Mouse (Mus musculus) midbrain, embryonic 15.5 days (tissue): Measurements from ENCODE around the gene Baiap3. TPM values are rescaled to one million over a fixed set of nuclear protein-coding genes. Genes with fewer than 3 reads are reported as not detected.
A peak's percentile ranks its signal among the peaks of the same experiment; 100 is the strongest.

ENCODE experiments used
- ATAC-seq: fragments of 200-750 bp; cut with Nextera tagmentation; replicated peaks from 2 replicates; pipeline ENCODE4 v1.8.0; 2017; ENCODE audit warnings: moderate TSS enrichment
- H3K27ac ChIP-seq: fragments of 300-500 bp; sonication (generic); 2 replicates; pipeline ENCODE4 v1.5.1; 2015; ENCODE audit warnings: mild to moderate bottlenecking, inconsistent platforms
- H3K27me3 ChIP-seq: fragments of 300-500 bp; sonication (generic); replicated peaks from 2 replicates; pipeline ENCODE4 v1.6.1; 2015; ENCODE audit warnings: inconsistent platforms
- H3K36me3 ChIP-seq: fragments of 300-500 bp; sonication (generic); replicated peaks from 2 replicates; pipeline ENCODE4 v1.6.1; 2015; ENCODE audit warnings: inconsistent platforms
- H3K4me1 ChIP-seq: fragments of 300-500 bp; sonication (generic); 2 replicates; pipeline ENCODE4 v1.6.1; 2015; ENCODE audit warnings: inconsistent platforms
- H3K4me2 ChIP-seq: fragments of 300-500 bp; sonication (generic); 2 replicates; pipeline ENCODE4 v1.6.1; 2015; ENCODE audit warnings: inconsistent platforms, mild to moderate bottlenecking, moderate library complexity
- H3K4me3 ChIP-seq: fragments of 300-500 bp; sonication (generic); 2 replicates; pipeline ENCODE4 v1.5.1; 2015; ENCODE audit warnings: mild to moderate bottlenecking, inconsistent platforms
- H3K9ac ChIP-seq: fragments of 300-500 bp; sonication (generic); 2 replicates; pipeline ENCODE4 v1.6.1; 2015; ENCODE audit warnings: mild to moderate bottlenecking, inconsistent platforms
- H3K9me3 ChIP-seq: fragments of 300-500 bp; sonication (generic); 2 replicates; pipeline ENCODE4 v1.6.1; 2016; ENCODE audit warnings: inconsistent platforms
- WGBS: fragments of 180-500 bp; shearing (Covaris S2); methylation state at CpG from one replicate; pipeline ENCODE4 v1.1.7; 2015; ENCODE audit warnings: mixed read lengths; 5-methylcytosine and 5-hydroxymethylcytosine counted together
- polyA plus RNA-seq: library from polyadenylated mRNA; unstranded; fragments of >200 nt; fragmentation: Nextera tagmentation; extraction: Ambion mirVana; gene quantifications from 2 replicates; pipeline ENCODE4 v1.2.1, GENCODE M21; 2015

Gene Baiap3
- 26.8 and 30.3 TPM in 2 replicates for polyA plus RNA-seq

DNA sequence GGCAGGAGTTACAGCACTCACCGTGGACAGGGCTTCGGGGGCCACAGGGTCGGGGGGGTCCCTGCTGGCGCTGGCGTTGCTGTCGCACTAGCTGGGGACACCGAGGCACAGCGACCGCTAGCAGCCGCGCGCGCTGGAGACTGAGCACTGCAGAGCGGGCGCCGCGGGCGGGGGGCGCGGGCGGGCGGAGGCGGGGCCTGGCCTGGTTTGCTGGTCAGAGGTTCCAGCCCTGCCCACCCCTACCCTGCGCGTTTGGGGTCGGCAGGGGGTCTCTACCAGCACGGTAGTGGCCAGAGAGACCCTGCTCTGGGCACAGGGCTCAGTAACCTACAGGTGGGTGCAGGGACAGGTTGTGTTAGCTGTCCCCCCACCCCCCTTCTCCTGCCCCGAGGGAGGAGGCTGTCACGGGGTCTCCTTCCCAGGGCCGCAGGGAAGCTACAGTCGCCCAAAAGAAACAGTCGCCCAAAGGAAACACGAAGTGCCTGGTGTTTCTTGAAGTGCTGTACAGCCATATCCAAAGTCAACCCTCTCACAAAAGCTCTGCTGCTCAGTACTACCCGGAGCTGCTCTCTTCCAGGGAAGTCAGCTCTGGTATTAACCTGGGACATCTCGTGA lies at the start of gene Baiap3:
TSS of gene Baiap3 (minus strand) at position 225 of the 615 bp plus-strand sequence.
- Histone ChIP-seq H3K27ac (no peak within 1 kb of the TSS), H3K4me3 (peak within 1 kb of the TSS; percentile 27), H3K9ac (peak within 1 kb of the TSS; percentile 14), H3K4me2 (peak within 1 kb of the TSS; percentile 54), H3K36me3 (peaks cover 4% of the 10 kb centered on the region; the same call in 1 of the 2 replicates), H3K9me3 (no peaks in the 10 kb centered on the region), H3K27me3 (peaks cover 11% of the 10 kb centered on the region; the same call in 1 of the 2 replicates), H3K4me1 (peaks cover 57% of the 10 kb centered on the region)
- 3% methylated on average over 35 of the region's 35 CpGs for WGBS
- ATAC-seq: no peak

DNA sequence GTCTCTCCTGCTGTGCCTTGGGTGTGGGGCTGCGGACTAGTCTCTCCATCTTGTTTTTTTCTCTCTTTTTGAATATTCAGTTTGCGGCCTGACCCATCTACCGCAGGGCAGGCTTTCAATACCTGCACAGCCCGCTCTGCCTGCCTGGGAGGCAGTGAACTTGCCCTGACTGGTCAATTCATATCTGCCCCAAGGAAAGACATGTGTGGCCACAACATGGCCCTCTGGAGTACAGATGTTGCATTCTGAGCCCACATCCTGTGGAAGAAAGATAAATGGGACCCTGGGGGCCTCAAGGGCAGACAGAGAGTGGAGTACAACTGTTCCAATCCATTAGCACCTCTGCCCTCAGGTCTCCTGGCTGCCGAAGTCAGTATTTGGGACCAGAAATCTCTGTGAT lies 41.9 kb upstream of the Baiap3 start, which contains the start of gene Prss34:
TSS of gene Prss34 (plus strand) at position 301 of the 400 bp plus-strand sequence.
- H3K4me2 ChIP-seq: no peak within 1 kb of the TSS
- no peak within 1 kb of the TSS for H3K27ac ChIP-seq
- ATAC-seq: no peak
- H3K27me3 ChIP-seq: no peaks in the 10 kb centered on the region
- no peaks in the 10 kb centered on the region for H3K4me1 ChIP-seq
- H3K4me3 ChIP-seq: no peak within 1 kb of the TSS
- H3K9ac ChIP-seq: no peak within 1 kb of the TSS
- H3K9me3 ChIP-seq: no peaks in the 10 kb centered on the region
- 95% methylated on average over 5 of the region's 5 CpGs for WGBS
- no peaks in the 10 kb centered on the region for H3K36me3 ChIP-seq

DNA sequence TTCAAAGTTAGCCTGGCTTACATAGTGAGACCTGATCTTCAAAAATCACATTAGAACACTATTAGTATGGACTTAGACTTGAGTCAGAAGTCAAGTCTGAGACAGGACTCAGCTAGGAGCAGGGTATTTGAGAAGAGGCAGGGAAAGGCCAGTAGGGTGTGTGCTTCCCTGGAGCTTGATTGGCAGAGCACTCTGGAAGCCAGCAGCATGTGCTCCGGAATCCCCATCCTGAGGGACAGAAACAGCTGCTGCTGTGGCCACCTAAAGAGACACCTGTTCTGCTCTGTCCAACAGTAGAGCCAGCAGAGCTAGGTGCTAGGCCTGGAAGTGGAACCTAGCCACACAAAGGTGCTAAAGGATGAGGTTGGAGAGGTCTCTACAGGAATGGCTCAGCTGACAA lies 37.9 kb upstream of the Baiap3 start:
- no peak overlapping the region for H3K9ac ChIP-seq

DNA sequence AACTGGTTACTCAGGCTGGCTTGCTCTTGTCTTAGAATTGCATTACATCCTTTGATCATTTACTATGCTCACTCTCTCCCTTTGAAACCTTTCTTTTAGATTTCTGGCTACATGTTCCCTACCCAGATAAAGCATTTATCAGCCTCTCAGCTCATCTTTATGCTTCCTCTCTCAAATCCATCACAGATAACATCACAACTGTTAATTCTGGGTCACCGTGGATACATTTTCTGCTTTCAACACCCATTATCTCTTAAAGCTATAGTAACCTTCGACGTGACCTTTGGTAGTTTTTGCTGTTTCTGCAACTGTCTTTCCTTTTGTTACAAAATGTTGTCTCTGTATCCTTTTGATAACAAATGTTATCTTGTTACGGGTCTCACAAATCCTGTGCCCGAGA lies 37.3 kb upstream of the Baiap3 start:
- H3K4me3 ChIP-seq: no peak overlapping the region
- no peak overlapping the region for H3K27ac ChIP-seq
- no peak overlapping the region for H3K4me2 ChIP-seq
- H3K36me3 ChIP-seq: no peaks in the 10 kb centered on the region
- H3K9ac ChIP-seq: no peak overlapping the region
- H3K9me3 ChIP-seq: no peaks in the 10 kb centered on the region
- no peaks in the 10 kb centered on the region for H3K27me3 ChIP-seq
- no peak for ATAC-seq
- 84% methylated on average over 5 of the region's 5 CpGs for WGBS
- H3K4me1 ChIP-seq: no peaks in the 10 kb centered on the region

More for the DNA sequence above, 37.9 kb upstream of the Baiap3 start:
- Histone ChIP-seq H3K4me3 (no peak overlapping the region), H3K4me1 (no peaks in the 10 kb centered on the region), H3K27ac (no peak overlapping the region), H3K9me3 (no peaks in the 10 kb centered on the region), H3K4me2 (no peak overlapping the region), H3K27me3 (no peaks in the 10 kb centered on the region), H3K36me3 (no peaks in the 10 kb centered on the region)
- WGBS: 54% methylated on average over 1 of the region's 1 CpGs
- ATAC-seq: no peak

DNA sequence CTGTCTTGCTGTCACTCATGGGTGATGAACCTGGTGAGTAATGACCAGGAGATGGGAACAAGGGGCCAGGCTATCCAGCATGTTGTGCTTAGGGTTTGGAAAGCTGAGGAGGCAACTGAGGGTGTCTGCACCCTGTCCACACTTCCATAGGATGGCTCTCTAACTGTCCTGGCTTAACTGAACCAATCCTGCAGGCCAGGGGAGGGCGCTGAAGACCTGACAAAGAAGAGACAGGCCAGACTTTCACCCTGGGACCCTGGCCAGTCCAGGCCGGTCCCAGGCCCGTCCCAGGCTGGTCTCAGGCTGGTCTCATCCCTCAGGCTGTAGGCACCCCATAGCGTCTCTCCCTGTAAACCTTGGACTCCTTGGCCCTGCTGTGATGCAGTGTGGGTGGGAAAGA lies 34.2 kb upstream of the Baiap3 start:
- Histone ChIP-seq H3K4me3 (no peak overlapping the region), H3K27me3 (no peaks in the 10 kb centered on the region), H3K9me3 (no peaks in the 10 kb centered on the region), H3K9ac (no peak overlapping the region), H3K36me3 (no peaks in the 10 kb centered on the region), H3K4me2 (no peak overlapping the region), H3K27ac (no peak overlapping the region), H3K4me1 (no peaks in the 10 kb centered on the region)
- WGBS: 34% methylated on average over 4 of the region's 4 CpGs
- ATAC-seq: no peak

DNA sequence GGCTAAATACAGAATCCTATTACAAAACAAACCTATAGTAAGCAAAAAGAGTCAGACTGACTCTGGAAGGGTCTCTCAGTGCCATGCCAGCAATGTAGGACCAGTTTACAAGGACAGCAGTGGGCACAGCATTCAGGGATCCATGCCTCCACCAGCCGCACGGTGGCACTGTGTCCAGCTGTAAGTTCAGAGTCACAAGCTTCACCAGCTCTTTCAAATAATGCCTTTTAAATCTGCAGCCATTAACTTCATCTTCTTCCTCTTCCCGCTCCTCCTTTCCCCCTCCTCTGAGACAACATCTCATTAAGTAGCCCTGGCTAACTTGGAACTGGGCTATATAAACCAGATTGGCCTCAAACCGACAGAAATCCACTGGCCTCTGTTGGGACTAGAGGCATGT lies 32.7 kb upstream of the Baiap3 start:
- ATAC-seq: no peak
- Histone ChIP-seq H3K27me3 (no peaks in the 10 kb centered on the region), H3K4me3 (no peak overlapping the region), H3K36me3 (no peaks in the 10 kb centered on the region), H3K9ac (no peak overlapping the region), H3K4me2 (no peak overlapping the region), H3K27ac (no peak overlapping the region), H3K4me1 (no peaks in the 10 kb centered on the region), H3K9me3 (no peaks in the 10 kb centered on the region)
- WGBS: 21% methylated on average over 4 of the region's 4 CpGs

DNA sequence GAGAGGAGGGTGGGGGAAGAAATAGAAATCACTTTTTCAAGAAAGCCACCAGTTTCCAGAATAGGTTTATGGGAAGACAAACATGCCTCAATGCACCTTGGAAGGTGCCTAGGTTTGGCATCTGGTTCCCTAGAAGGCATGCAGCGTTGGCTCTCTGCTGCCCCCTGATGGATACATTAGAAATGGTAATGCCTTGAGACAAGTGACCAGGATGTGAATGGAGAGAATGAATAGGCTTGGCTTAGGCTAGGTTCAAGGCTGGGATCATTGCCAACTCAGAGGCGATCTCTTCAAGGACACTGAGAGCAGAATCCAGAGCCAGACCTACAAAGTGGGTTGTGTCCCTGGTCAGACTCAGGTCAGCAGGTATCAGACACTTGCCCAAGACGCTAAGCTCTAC lies 28.9 kb upstream of the Baiap3 start:
- 16% methylated on average over 3 of the region's 3 CpGs for WGBS
- no peak for ATAC-seq

DNA sequence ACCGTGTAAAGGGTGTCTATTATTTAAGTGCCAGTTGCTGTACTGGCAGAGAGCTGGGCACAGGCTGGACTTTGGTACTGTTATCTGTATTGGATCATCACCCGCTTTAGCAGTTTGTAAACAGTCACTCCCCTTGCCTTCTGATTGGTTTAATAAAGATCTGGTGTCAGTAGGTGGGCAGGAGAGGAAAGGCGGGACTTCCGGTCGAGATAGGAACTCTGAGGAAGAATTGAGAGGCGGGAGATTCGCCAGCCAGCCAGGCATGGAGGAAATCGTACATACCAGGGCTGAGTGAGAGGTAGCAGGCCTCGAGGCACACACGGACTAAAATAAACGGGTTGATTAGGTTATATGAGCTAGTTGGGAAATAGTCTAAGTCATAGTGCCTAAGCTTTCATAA lies 26.0 kb upstream of the Baiap3 start:
- ATAC-seq: no peak
- Histone ChIP-seq H3K9ac (no peak overlapping the region), H3K27me3 (no peaks in the 10 kb centered on the region), H3K4me1 (no peaks in the 10 kb centered on the region), H3K9me3 (no peaks in the 10 kb centered on the region), H3K4me3 (no peak overlapping the region), H3K4me2 (no peak overlapping the region), H3K36me3 (no peaks in the 10 kb centered on the region), H3K27ac (no peak overlapping the region)
- 55% methylated on average over 11 of the region's 11 CpGs for WGBS

More for the DNA sequence above, 28.9 kb upstream of the Baiap3 start:
- H3K4me1 ChIP-seq: no peaks in the 10 kb centered on the region
- no peak overlapping the region for H3K9ac ChIP-seq
- no peak overlapping the region for H3K4me3 ChIP-seq
- H3K36me3 ChIP-seq: no peaks in the 10 kb centered on the region
- H3K27me3 ChIP-seq: no peaks in the 10 kb centered on the region
- no peak overlapping the region for H3K27ac ChIP-seq
- H3K4me2 ChIP-seq: no peak overlapping the region
- no peaks in the 10 kb centered on the region for H3K9me3 ChIP-seq

DNA sequence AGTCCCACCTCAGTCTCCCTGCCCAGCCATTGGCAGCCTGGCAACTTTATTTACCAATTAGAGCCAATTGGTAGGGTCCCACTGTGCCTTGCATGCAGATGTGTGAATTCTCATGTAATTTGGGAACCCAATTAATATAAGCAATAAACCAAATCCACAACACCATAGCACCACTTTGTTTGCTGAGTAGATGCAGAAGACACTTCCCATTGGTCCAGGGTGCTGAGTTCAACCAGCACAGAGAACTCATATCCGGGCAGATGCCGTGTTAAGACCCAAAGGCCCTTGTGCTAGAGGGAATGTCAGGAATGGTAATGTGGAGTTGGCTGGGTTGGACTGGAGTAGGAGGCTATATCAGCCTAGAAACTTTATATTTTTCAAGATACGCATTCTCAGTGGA lies 19.7 kb upstream of the Baiap3 start:
- WGBS: 94% methylated on average over 3 of the region's 3 CpGs
- H3K9me3 ChIP-seq: no peaks in the 10 kb centered on the region
- H3K4me3 ChIP-seq: no peak overlapping the region
- H3K27me3 ChIP-seq: no peaks in the 10 kb centered on the region
- H3K36me3 ChIP-seq: no peaks in the 10 kb centered on the region
- H3K4me2 ChIP-seq: no peak overlapping the region
- no peak for ATAC-seq
- peaks cover 21% of the 10 kb centered on the region for H3K4me1 ChIP-seq
- no peak overlapping the region for H3K27ac ChIP-seq
- no peak overlapping the region for H3K9ac ChIP-seq

DNA sequence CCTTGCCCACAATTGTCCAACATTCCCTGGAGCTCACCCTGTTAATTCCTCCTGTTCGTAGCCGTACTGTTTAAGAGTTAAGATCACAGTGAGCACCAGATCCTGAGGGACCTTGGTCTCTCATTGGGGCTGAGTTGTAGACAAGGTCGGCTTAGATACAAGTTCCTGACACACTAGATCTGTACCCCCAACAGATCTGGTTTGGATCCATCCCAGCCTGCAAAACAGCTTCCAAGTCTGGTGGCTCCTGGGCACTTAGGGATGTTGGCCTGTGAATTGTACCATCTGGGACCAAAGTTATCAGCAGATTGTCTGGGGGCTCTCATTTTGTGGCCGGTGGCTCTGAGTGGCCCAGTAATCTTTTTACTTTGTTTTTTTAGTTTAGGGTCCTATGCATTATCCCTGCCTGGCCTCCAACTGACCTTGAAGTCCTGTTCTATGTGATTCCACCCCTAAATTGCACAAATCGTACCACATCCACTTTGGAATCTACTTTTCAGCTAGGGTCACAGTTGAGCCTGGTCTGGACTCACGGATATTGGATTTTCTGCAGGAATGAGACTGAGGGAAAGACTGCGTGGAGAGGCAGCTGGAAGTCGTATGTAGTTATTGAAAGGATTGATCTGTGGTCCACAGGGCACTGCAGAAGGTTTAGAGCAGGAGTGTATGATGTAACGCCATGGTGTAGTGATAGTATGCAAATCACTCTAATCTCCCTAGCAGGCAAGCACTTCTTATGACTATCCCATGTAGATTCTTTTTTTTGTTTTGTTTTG lies 18.6 kb upstream of the Baiap3 start, which contains the start of gene Ube2i:
TSS of gene Ube2i (minus strand) at position 52 of the 776 bp plus-strand sequence.
- Histone ChIP-seq H3K27me3 (no peaks in the 10 kb centered on the region), H3K4me3 (peak within 1 kb of the TSS; percentile 97), H3K36me3 (no peaks in the 10 kb centered on the region), H3K27ac (peak within 1 kb of the TSS; percentile 98), H3K9me3 (no peaks in the 10 kb centered on the region), H3K4me2 (peak within 1 kb of the TSS; percentile 79), H3K4me1 (peaks cover 32% of the 10 kb centered on the region), H3K9ac (peak within 1 kb of the TSS; percentile 97)
- whole genome bisulfite sequencing: 78% methylated on average over 9 of the region's 9 CpGs
- ATAC-seq: no peak

DNA sequence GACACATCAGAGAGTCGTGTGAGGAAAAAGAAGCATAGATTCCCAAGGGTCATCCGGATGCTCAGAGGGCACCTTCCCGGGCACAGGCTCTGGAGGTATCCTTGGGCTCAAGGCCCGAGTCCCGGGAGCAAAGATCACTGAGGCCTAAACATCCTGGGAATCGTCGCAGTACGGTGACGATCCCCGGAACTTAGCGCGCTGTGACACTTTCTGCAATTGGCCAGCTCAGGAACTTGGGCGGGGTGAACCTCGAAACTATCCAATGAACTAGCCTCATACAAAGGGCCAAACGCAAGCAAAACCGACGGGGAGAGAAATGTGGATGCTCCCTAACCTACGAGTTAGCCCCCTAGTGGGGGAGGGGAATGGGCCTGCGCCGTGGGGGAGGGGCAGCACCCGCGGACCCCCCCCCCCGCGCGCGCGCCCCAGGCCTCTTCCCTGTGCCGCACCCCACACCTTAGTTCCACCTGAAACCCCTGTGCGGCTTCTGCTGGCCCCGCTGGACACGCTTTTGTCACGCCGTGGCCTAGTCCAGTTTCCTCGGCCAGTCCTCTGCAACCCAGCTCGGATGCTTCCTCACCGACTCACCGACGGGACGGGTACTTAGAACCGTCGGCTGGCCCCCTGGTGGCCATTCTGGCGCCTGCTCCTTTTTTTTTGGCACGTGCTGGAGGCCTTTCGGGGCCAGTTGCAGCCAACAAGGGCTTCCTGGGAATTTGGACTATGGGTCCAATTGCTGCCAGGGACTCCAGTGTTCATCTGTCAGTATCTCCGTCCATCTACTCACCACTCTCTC lies 17.7 kb upstream of the Baiap3 start:
- Histone ChIP-seq H3K4me3 (peak overlapping the region; percentile 97), H3K9me3 (no peaks in the 10 kb centered on the region), H3K4me2 (peak overlapping the region; percentile 79), H3K4me1 (peaks cover 37% of the 10 kb centered on the region), H3K27me3 (no peaks in the 10 kb centered on the region), H3K27ac (peak overlapping the region; percentile 98), H3K9ac (peak overlapping the region; percentile 97), H3K36me3 (peaks cover 1% of the 10 kb centered on the region; the same call in 1 of the 2 replicates)
- under 1% methylated on average over 45 of the region's 45 CpGs for WGBS
- peak; percentile 88 for ATAC-seq
